In the genomic region with DNA sequence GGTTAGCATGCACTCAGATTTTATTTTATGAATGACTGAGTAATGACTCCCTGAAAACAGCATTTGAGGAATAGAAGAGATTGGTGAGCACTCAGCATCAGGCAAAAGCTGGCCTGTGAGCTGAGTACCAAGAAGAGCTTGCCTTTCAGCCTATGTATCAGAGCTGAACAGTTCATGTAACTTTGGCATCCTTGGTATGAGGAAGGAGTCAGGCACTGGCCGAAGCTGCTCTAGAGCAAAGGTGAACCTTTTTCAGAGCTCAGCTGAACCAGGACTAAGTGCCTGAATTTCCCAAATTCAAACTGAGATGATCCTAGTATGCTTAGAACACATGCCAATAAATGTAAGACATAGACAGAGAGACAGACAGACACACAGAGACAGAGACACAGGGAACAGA, we compare ENCODE assay signal across 29 mouse cellular contexts. TPM values are rescaled to one million over a fixed set of nuclear protein-coding genes. Genes with fewer than 3 reads are reported as not detected.
DNase-seq lines count a peak whose midpoint lies in the region; ATAC-seq lines count a peak whose summit lies in the region.
"Had no signal": no experiment of that assay in that cellular context is flagged by ENCODE, and none has a peak within 500 bp of the region (broad histone marks: within the 10 kb centered on the region; RNA-seq: fewer than 3 reads in every experiment).

No protein-coding gene starts in this region.

- H3K27ac ChIP-seq in kidney, embryonic 14.5 days (ENCODE audit: low read depth, low read length): no peak overlapping the region
- no peak overlapping the region for H3K27ac ChIP-seq in kidney, embryonic 15.5 days
- H3K27ac ChIP-seq: embryonic facial prominence, embryonic 10.5 days; embryonic facial prominence, embryonic 13.5 days; forebrain, embryonic 12.5 days; forebrain, embryonic 15.5 days; heart, adult 2 months; heart, embryonic 10.5 days; heart, embryonic 13.5 days; hindbrain, embryonic 14.5 days; hindbrain, postnatal 0 days had no signal

- H3K4me1 ChIP-seq in kidney, embryonic 14.5 days (ENCODE audit: control insufficient read depth, insufficient read depth, low read length): no peaks in the 10 kb centered on the region
- H3K4me1 ChIP-seq in kidney, embryonic 15.5 days: no peaks in the 10 kb centered on the region
- H3K4me1 ChIP-seq: embryonic facial prominence, embryonic 10.5 days; embryonic facial prominence, embryonic 13.5 days; forebrain, embryonic 12.5 days; forebrain, embryonic 15.5 days; heart, embryonic 10.5 days had no signal

- no peak for ATAC-seq in kidney, embryonic 14.5 days (ENCODE audit: low FRiP score, low TSS enrichment)
- no peak for ATAC-seq in kidney, embryonic 15.5 days (replicated peaks; ENCODE audit: low FRiP score)
- ATAC-seq: CD4-positive, CD25-positive, alpha-beta regulatory T cell, adult 4 months; forebrain, embryonic 15.5 days; hindbrain, postnatal 0 days had no signal

- no peak overlapping the region for H3K9ac ChIP-seq in kidney, embryonic 14.5 days (ENCODE audit: low read depth, low read length)
- H3K9ac ChIP-seq in kidney, embryonic 15.5 days: no peak overlapping the region
- H3K9ac ChIP-seq: embryonic facial prominence, embryonic 13.5 days; forebrain, embryonic 12.5 days; forebrain, embryonic 15.5 days; heart, embryonic 13.5 days; hindbrain, embryonic 14.5 days had no signal

- H3K4me2 ChIP-seq in kidney, embryonic 14.5 days (replicated peaks; ENCODE audit: low read depth, low read length): no peak overlapping the region
- no peak overlapping the region for H3K4me2 ChIP-seq in kidney, embryonic 15.5 days
- H3K4me2 ChIP-seq: embryonic facial prominence, embryonic 13.5 days; forebrain, embryonic 12.5 days; forebrain, embryonic 15.5 days; heart, embryonic 13.5 days; hindbrain, embryonic 14.5 days had no signal

- no peak overlapping the region for H3K4me3 ChIP-seq in kidney, embryonic 14.5 days (ENCODE audit: low read length)
- no peak overlapping the region for H3K4me3 ChIP-seq in kidney, embryonic 15.5 days (replicated peaks)
- H3K4me3 ChIP-seq: embryonic facial prominence, embryonic 10.5 days; embryonic facial prominence, embryonic 13.5 days; erythroblast, embryonic 14.5 days; forebrain, embryonic 12.5 days; forebrain, embryonic 15.5 days; heart, adult 2 months; heart, embryonic 10.5 days; heart, embryonic 13.5 days had no signal

- DNase-seq in kidney, adult 18-20 months: peak; percentile 12
- peak; percentile 13 for DNase-seq in kidney, postnatal 10 days
- DNase-seq in adipocyte (ENCODE audit: low spot score): peak; percentile 24
- no peak for DNase-seq in left cerebral cortex, postnatal 4 days
- DNase-seq: adrenal gland, adult 8-10 months; adrenal gland, postnatal 25 days; cerebellum, adult 11-12 months; cerebellum, adult 8-10 months; cerebellum, postnatal 10 days; cerebellum, postnatal 36 days; embryo, embryonic 11 days; gastrocnemius, postnatal 10 days; gastrocnemius, postnatal 36 days; heart, adult 2 months; heart, postnatal 14 days; heart, postnatal 4 days had no signal

- WGBS in kidney, embryonic 14.5 days: 60% methylated on average over 1 of the region's 1 CpGs
- WGBS in kidney, embryonic 15.5 days: 53% methylated on average over 1 of the region's 1 CpGs

- intact Hi-C loops in left cerebral cortex, postnatal 4 days (cut with DNase I): no loop called here

- H3K27me3 ChIP-seq in kidney, embryonic 14.5 days (ENCODE audit: control insufficient read depth, insufficient read depth, low read length): no peaks in the 10 kb centered on the region
- H3K27me3 ChIP-seq in kidney, embryonic 15.5 days: no peaks in the 10 kb centered on the region
- H3K27me3 ChIP-seq: embryonic facial prominence, embryonic 13.5 days; forebrain, embryonic 12.5 days; forebrain, embryonic 15.5 days; heart, embryonic 13.5 days had no signal

- H3K36me3 ChIP-seq in kidney, embryonic 14.5 days (ENCODE audit: control insufficient read depth, insufficient read depth, low read length): no peaks in the 10 kb centered on the region
- H3K36me3 ChIP-seq in kidney, embryonic 15.5 days: no peaks in the 10 kb centered on the region
- H3K36me3 ChIP-seq: embryonic facial prominence, embryonic 10.5 days; embryonic facial prominence, embryonic 13.5 days; forebrain, embryonic 12.5 days; forebrain, embryonic 15.5 days; heart, embryonic 10.5 days; heart, embryonic 13.5 days had no signal

- no peaks in the 10 kb centered on the region for H3K9me3 ChIP-seq in kidney, embryonic 14.5 days (ENCODE audit: control insufficient read depth, low read length)
- H3K9me3 ChIP-seq in kidney, embryonic 15.5 days (replicated peaks): no peaks in the 10 kb centered on the region
- H3K9me3 ChIP-seq: embryonic facial prominence, embryonic 10.5 days; embryonic facial prominence, embryonic 13.5 days; forebrain, embryonic 12.5 days; forebrain, embryonic 15.5 days; heart, embryonic 10.5 days; heart, embryonic 13.5 days had no signal

RNA-seq across cellular contexts. Expression of a gene that starts 5.8 kb away (rescaled TPM):
- 5.1 and 9.3 TPM in 2 replicates for polyA plus RNA-seq in kidney, embryonic 14.5 days (2014; fragmentation: Nextera tagmentation; extraction: Ambion mirVana)
- 6.8 and 7.2 TPM in 2 replicates for polyA plus RNA-seq in kidney, embryonic 15.5 days (2015; fragmentation: Nextera tagmentation; extraction: Ambion mirVana)
- total RNA-seq in left cerebral cortex, postnatal 4 days (2021): 1 to 10 TPM; 6.4 to 6.5 TPM
- total RNA-seq: MEL had no signal
- polyA plus RNA-seq: CD4-positive, CD25-positive, alpha-beta regulatory T cell, adult 4 months; erythroblast, embryonic 14.5 days had no signal
